Mouse (Mus musculus): ENCODE measurements around the gene Gpc6. TPM values are rescaled to one million over a fixed set of nuclear protein-coding genes. Genes with fewer than 3 reads are reported as not detected.

Gpc6 gene
- polyA plus RNA-seq, 1 experiment from 2014 or later: 86.1 TPM

DNA sequence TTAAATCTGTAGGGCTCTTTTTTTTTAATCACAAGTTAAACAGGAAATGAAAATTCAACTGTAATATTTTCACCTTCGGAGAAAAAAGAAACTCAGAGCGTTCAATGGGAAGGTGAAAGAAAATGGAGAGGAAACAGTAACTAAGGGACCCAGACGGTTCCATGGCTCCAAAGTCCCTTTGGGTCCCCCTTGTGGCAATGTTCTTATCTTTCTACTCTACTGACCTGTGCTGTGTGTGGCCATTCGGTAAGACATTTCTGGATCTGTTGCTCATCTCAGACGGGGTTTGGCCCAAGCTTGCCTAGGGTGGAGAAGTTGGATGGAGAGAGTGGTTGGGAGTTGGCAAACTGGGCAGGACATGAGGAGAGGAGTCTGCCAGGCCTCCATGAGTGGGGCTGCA lies 1026.6 kb downstream of the Gpc6 start:
- Histone ChIP-seq H3K9me3 (ENCODE audit: control insufficient read depth, low read depth, low read length) (no peaks in the 10 kb centered on the region), H3K4me2 (replicated peaks; ENCODE audit: low read depth, low read length) (no peak overlapping the region), H3K4me3 (ENCODE audit: low read depth, low read length) (no peak overlapping the region), H3K4me1 (ENCODE audit: control insufficient read depth, insufficient read depth, low read length) (no peaks in the 10 kb centered on the region), H3K36me3 (ENCODE audit: control insufficient read depth, insufficient read depth, low read length) (no peaks in the 10 kb centered on the region), H3K27ac (ENCODE audit: low read length) (no peak overlapping the region), H3K27me3 (ENCODE audit: control insufficient read depth, insufficient read depth, low read length) (no peaks in the 10 kb centered on the region), H3K9ac (replicated peaks; ENCODE audit: low read depth, low read length) (no peak overlapping the region)
- WGBS: 55% methylated on average over 5 of the region's 5 CpGs
- ATAC-seq (ENCODE audit: insufficient number of reproducible peaks, insufficient read depth, low FRiP score, low read depth): no peak; the same call in 1 of the 2 replicates

DNA sequence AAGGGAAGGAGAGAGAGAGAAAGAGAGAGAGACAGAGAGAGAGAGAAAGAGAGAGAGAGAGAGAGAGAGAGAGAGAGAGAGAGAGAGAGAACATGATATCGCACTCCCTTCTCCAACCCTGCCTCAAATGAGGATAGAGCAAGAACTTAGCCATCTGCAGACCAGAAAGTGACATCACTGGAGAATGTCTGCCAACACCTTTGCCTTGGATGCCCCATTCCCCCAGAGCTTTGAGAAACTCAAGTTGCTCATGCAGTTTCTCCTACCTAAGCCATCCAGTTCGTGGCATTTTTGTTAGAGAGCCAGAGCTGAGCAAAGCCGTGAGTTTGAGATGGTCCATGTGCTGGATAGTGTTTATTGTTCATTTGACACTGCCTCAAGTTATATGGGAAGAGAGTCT lies 1030.9 kb downstream of the Gpc6 start:
- no peak overlapping the region for H3K27ac ChIP-seq (ENCODE audit: low read length)
- 0 out of 2 replicates have a peak, but pooled peaks cover under 1% of the 10 kb centered on the region for H3K4me1 ChIP-seq (ENCODE audit: control insufficient read depth, insufficient read depth, low read length)
- ATAC-seq (ENCODE audit: insufficient number of reproducible peaks, insufficient read depth, low FRiP score, low read depth): no peak
- no peaks in the 10 kb centered on the region for H3K36me3 ChIP-seq (ENCODE audit: control insufficient read depth, insufficient read depth, low read length)
- H3K4me3 ChIP-seq (ENCODE audit: low read depth, low read length): no peak overlapping the region
- H3K27me3 ChIP-seq (ENCODE audit: control insufficient read depth, insufficient read depth, low read length): no peaks in the 10 kb centered on the region
- H3K4me2 ChIP-seq (replicated peaks; ENCODE audit: low read depth, low read length): no peak overlapping the region
- 85% methylated on average over 3 of the region's 3 CpGs for WGBS
- no peaks in the 10 kb centered on the region for H3K9me3 ChIP-seq (ENCODE audit: control insufficient read depth, low read depth, low read length)
- no peak overlapping the region for H3K9ac ChIP-seq (replicated peaks; ENCODE audit: low read depth, low read length)

- no peak overlapping the region for H3K4me2 ChIP-seq (replicated peaks; ENCODE audit: low read depth, low read length)
- H3K27ac ChIP-seq (ENCODE audit: low read length): no peak overlapping the region
- WGBS: 89% methylated on average over 11 of the region's 11 CpGs
- H3K4me1 ChIP-seq (ENCODE audit: control insufficient read depth, insufficient read depth, low read length): 0 out of 2 replicates have a peak, but pooled peaks cover 5% of the 10 kb centered on the region
- no peaks in the 10 kb centered on the region for H3K27me3 ChIP-seq (ENCODE audit: control insufficient read depth, insufficient read depth, low read length)
- H3K9me3 ChIP-seq (ENCODE audit: control insufficient read depth, low read depth, low read length): no peaks in the 10 kb centered on the region
- no peaks in the 10 kb centered on the region for H3K36me3 ChIP-seq (ENCODE audit: control insufficient read depth, insufficient read depth, low read length)
- H3K4me3 ChIP-seq (ENCODE audit: low read depth, low read length): no peak overlapping the region
- no peak for ATAC-seq (ENCODE audit: insufficient number of reproducible peaks, insufficient read depth, low FRiP score, low read depth)
- H3K9ac ChIP-seq (replicated peaks; ENCODE audit: low read depth, low read length): no peak overlapping the region
These were observed 1033.3 kb downstream of the Gpc6 start for GRCm38 (mm10) chr14:117958389-117958788.

- Histone ChIP-seq H3K36me3 (ENCODE audit: control insufficient read depth, insufficient read depth, low read length) (no peaks in the 10 kb centered on the region), H3K4me1 (ENCODE audit: control insufficient read depth, insufficient read depth, low read length) (0 out of 2 replicates have a peak, but pooled peaks cover 5% of the 10 kb centered on the region), H3K27ac (ENCODE audit: low read length) (no peak overlapping the region), H3K4me3 (ENCODE audit: low read depth, low read length) (no peak overlapping the region), H3K4me2 (replicated peaks; ENCODE audit: low read depth, low read length) (no peak overlapping the region), H3K9me3 (ENCODE audit: control insufficient read depth, low read depth, low read length) (no peaks in the 10 kb centered on the region), H3K9ac (replicated peaks; ENCODE audit: low read depth, low read length) (no peak overlapping the region), H3K27me3 (ENCODE audit: control insufficient read depth, insufficient read depth, low read length) (no peaks in the 10 kb centered on the region)
- ATAC-seq (ENCODE audit: insufficient number of reproducible peaks, insufficient read depth, low FRiP score, low read depth): no peak
- 47% methylated on average over 6 of the region's 6 CpGs for WGBS
These were observed 1036.2 kb downstream of the Gpc6 start for GRCm38 (mm10) chr14:117961267-117961666.

- no peak overlapping the region for H3K9ac ChIP-seq (replicated peaks; ENCODE audit: low read depth, low read length)
- H3K9me3 ChIP-seq (ENCODE audit: control insufficient read depth, low read depth, low read length): no peaks in the 10 kb centered on the region
- H3K4me2 ChIP-seq (replicated peaks; ENCODE audit: low read depth, low read length): no peak overlapping the region
- ATAC-seq (ENCODE audit: insufficient number of reproducible peaks, insufficient read depth, low FRiP score, low read depth): no peak
- H3K4me1 ChIP-seq (ENCODE audit: control insufficient read depth, insufficient read depth, low read length): 0 out of 2 replicates have a peak, but pooled peaks cover 5% of the 10 kb centered on the region
- 85% methylated on average over 6 of the region's 6 CpGs for WGBS
- H3K4me3 ChIP-seq (ENCODE audit: low read depth, low read length): no peak overlapping the region
- H3K27ac ChIP-seq (ENCODE audit: low read length): no peak overlapping the region
- no peaks in the 10 kb centered on the region for H3K36me3 ChIP-seq (ENCODE audit: control insufficient read depth, insufficient read depth, low read length)
- no peaks in the 10 kb centered on the region for H3K27me3 ChIP-seq (ENCODE audit: control insufficient read depth, insufficient read depth, low read length)
These were observed 1036.7 kb downstream of the Gpc6 start for GRCm38 (mm10) chr14:117961844-117962243.

GRCm38 (mm10) chr14:117962453-117962852 lies 1037.3 kb downstream of the Gpc6 start:
- 56% methylated on average over 4 of the region's 4 CpGs for WGBS
- H3K9ac ChIP-seq (replicated peaks; ENCODE audit: low read depth, low read length): no peak overlapping the region
- H3K4me1 ChIP-seq (ENCODE audit: control insufficient read depth, insufficient read depth, low read length): 0 out of 2 replicates have a peak, but pooled peaks cover 5% of the 10 kb centered on the region
- no peaks in the 10 kb centered on the region for H3K9me3 ChIP-seq (ENCODE audit: control insufficient read depth, low read depth, low read length)
- H3K27ac ChIP-seq (ENCODE audit: low read length): no peak overlapping the region
- H3K27me3 ChIP-seq (ENCODE audit: control insufficient read depth, insufficient read depth, low read length): no peaks in the 10 kb centered on the region
- no peak overlapping the region for H3K4me2 ChIP-seq (replicated peaks; ENCODE audit: low read depth, low read length)
- H3K36me3 ChIP-seq (ENCODE audit: control insufficient read depth, insufficient read depth, low read length): no peaks in the 10 kb centered on the region
- H3K4me3 ChIP-seq (ENCODE audit: low read depth, low read length): no peak overlapping the region
- no peak for ATAC-seq (ENCODE audit: insufficient number of reproducible peaks, insufficient read depth, low FRiP score, low read depth)

DNA sequence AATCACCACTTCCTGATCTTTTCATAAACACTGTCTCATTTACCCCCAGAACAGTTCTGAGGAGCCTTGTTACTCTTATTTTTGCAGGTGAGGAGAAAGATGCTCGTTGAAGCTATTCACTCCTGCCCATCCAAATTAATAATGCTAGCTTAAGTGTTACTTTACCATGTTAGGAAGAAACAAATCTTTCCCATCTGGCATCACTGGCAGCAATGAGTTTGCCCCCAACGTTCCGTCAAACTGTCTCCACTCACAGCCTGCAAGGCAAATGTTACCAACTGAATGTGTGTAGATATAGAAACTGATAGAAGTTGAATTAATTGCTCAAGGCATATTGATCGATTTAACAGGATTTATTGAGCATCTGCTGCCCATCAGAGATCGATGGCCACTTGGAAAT lies 1047.5 kb downstream of the Gpc6 start:
- WGBS: 88% methylated on average over 5 of the region's 5 CpGs
- H3K9me3 ChIP-seq (ENCODE audit: control insufficient read depth, low read depth, low read length): no peaks in the 10 kb centered on the region
- no peak for ATAC-seq (ENCODE audit: insufficient number of reproducible peaks, insufficient read depth, low FRiP score, low read depth)
- H3K27ac ChIP-seq (ENCODE audit: low read length): no peak overlapping the region
- no peaks in the 10 kb centered on the region; the same call in 1 of the 2 replicates for H3K36me3 ChIP-seq (ENCODE audit: control insufficient read depth, insufficient read depth, low read length)
- no peak overlapping the region for H3K4me3 ChIP-seq (ENCODE audit: low read depth, low read length)
- H3K9ac ChIP-seq (replicated peaks; ENCODE audit: low read depth, low read length): no peak overlapping the region
- no peak overlapping the region for H3K4me2 ChIP-seq (replicated peaks; ENCODE audit: low read depth, low read length)
- H3K27me3 ChIP-seq (ENCODE audit: control insufficient read depth, insufficient read depth, low read length): no peaks in the 10 kb centered on the region
- H3K4me1 ChIP-seq (ENCODE audit: control insufficient read depth, insufficient read depth, low read length): no peaks in the 10 kb centered on the region

DNA sequence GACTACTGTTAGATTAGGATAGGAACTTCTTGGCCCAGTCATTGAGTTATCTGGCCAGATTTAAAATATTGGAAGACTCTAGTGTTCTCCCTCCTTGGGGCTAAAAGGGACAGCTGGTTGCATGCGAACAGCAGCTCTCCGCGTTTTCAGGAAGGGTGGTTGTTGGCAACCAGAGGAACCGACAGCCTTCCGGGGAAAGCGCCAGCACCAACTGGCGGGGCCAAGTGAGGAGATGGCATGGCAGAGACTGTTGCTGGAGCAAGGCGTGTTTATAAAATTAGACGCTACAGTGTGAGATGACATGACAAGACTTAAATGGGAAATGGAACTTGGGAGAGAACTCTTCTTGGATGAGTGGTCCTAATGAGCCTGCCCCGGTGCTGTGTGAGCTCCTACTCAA lies 1056.4 kb downstream of the Gpc6 start:
- Histone ChIP-seq H3K27ac (ENCODE audit: low read length) (no peak overlapping the region), H3K4me1 (ENCODE audit: control insufficient read depth, insufficient read depth, low read length) (no peaks in the 10 kb centered on the region), H3K9me3 (ENCODE audit: control insufficient read depth, low read depth, low read length) (no peaks in the 10 kb centered on the region), H3K27me3 (ENCODE audit: control insufficient read depth, insufficient read depth, low read length) (no peaks in the 10 kb centered on the region), H3K36me3 (ENCODE audit: control insufficient read depth, insufficient read depth, low read length) (no peaks in the 10 kb centered on the region), H3K9ac (replicated peaks; ENCODE audit: low read depth, low read length) (no peak overlapping the region), H3K4me2 (replicated peaks; ENCODE audit: low read depth, low read length) (no peak overlapping the region), H3K4me3 (ENCODE audit: low read depth, low read length) (no peak overlapping the region)
- 92% methylated on average over 10 of the region's 10 CpGs for WGBS
- no peak for ATAC-seq (ENCODE audit: insufficient number of reproducible peaks, insufficient read depth, low FRiP score, low read depth)

DNA sequence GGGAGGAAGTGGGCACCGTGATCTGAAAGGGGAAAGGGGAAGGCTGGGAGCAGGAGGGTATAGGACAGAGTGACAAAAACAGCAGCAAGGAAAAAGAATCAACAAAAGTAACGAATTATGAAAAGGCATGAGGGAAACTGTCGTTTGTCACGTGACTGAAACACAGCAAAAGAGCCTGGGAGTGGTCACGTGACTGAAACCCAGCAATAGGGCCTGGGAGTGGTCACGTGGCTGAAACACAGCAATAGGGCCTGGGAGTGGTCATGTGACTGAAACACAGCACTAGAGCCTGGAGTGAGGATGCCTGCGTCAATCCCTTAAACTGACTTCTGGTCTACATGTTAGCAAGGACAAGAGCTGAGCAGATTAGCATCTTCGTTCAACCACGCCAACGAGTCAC lies 1063.3 kb downstream of the Gpc6 start:
- no peak overlapping the region for H3K4me2 ChIP-seq (replicated peaks; ENCODE audit: low read depth, low read length)
- no peaks in the 10 kb centered on the region for H3K36me3 ChIP-seq (ENCODE audit: control insufficient read depth, insufficient read depth, low read length)
- no peak for ATAC-seq (ENCODE audit: insufficient number of reproducible peaks, insufficient read depth, low FRiP score, low read depth)
- H3K4me1 ChIP-seq (ENCODE audit: control insufficient read depth, insufficient read depth, low read length): no peaks in the 10 kb centered on the region
- H3K4me3 ChIP-seq (ENCODE audit: low read depth, low read length): no peak overlapping the region
- H3K27ac ChIP-seq (ENCODE audit: low read length): no peak overlapping the region
- no peaks in the 10 kb centered on the region for H3K27me3 ChIP-seq (ENCODE audit: control insufficient read depth, insufficient read depth, low read length)
- WGBS: 90% methylated on average over 10 of the region's 10 CpGs
- H3K9ac ChIP-seq (replicated peaks; ENCODE audit: low read depth, low read length): no peak overlapping the region
- no peaks in the 10 kb centered on the region for H3K9me3 ChIP-seq (ENCODE audit: control insufficient read depth, low read depth, low read length)

Data from stomach, embryonic 14.5 days (tissue).